Mouse (Mus musculus) heart, embryonic 14.5 days (tissue): ENCODE measurements around the gene Polg. TPM values are rescaled to one million over a fixed set of nuclear protein-coding genes. Genes with fewer than 3 reads are reported as not detected.

Source experiments
- ATAC-seq: fragments of 200-750 bp; cut with Nextera tagmentation; 2 replicates; pipeline ENCODE4 v1.8.0; 2017; ENCODE audit warnings: low read depth, moderate TSS enrichment; ENCODE audit not compliant: insufficient number of reproducible peaks, insufficient read depth, low FRiP score
- H3K27ac ChIP-seq, 2 experiments: fragments of 200-500 bp in 1 of 2; fragments of 300-500 bp in 1 of 2; sonication (generic) in 1 of 2; replicated peaks in 1 of 2; 2 replicates each; pipeline ENCODE4 v1.5.1; 2012 to 2014; ENCODE audit warnings: low read depth in 2 of 2, low read length in 2 of 2, control low read depth in 1 of 2, mild to moderate bottlenecking in 1 of 2, mixed read lengths in 1 of 2; ENCODE audit not compliant: control insufficient read depth in 1 of 2, insufficient read depth in 1 of 2
- H3K27me3 ChIP-seq: fragments of 300-500 bp; sonication (generic); 2 replicates; pipeline ENCODE4 v1.6.1; 2014; ENCODE audit warnings: mild to moderate bottlenecking, low read length, control low read depth; ENCODE audit not compliant: control insufficient read depth, insufficient read depth
- H3K36me3 ChIP-seq: fragments of 300-500 bp; sonication (generic); 2 replicates; pipeline ENCODE4 v1.6.1; 2014; ENCODE audit warnings: mild to moderate bottlenecking, control low read depth, low read length, mixed read lengths; ENCODE audit not compliant: control insufficient read depth, insufficient read depth
- H3K4me1 ChIP-seq, 2 experiments: fragments of 200-500 bp in 1 of 2; fragments of 300-500 bp in 1 of 2; sonication (generic) in 1 of 2; 2 replicates each; pipeline ENCODE4 v1.6.1; 2012 to 2014; ENCODE audit warnings: low read length in 2 of 2, control low read depth in 1 of 2, mixed read lengths in 1 of 2; ENCODE audit not compliant: control insufficient read depth in 2 of 2, insufficient read depth in 2 of 2
- H3K4me2 ChIP-seq: fragments of 300-500 bp; sonication (generic); 2 replicates; pipeline ENCODE4 v1.6.1; 2014; ENCODE audit warnings: mild to moderate bottlenecking, low read length
- H3K4me3 ChIP-seq, 2 experiments: fragments of 200-500 bp in 1 of 2; fragments of 300-500 bp in 1 of 2; sonication (generic) in 1 of 2; 2 replicates each; pipeline ENCODE4 v1.5.1; 2012 to 2014; ENCODE audit warnings: low read length in 2 of 2, mild to moderate bottlenecking in 2 of 2, control low read depth in 1 of 2, low read depth in 1 of 2, moderate library complexity in 1 of 2; ENCODE audit not compliant: control insufficient read depth in 1 of 2, insufficient read depth in 1 of 2
- H3K9ac ChIP-seq: fragments of 300-500 bp; sonication (generic); 2 replicates; pipeline ENCODE4 v1.6.1; 2014; ENCODE audit warnings: mild to moderate bottlenecking, low read length
- H3K9me3 ChIP-seq: fragments of 300-500 bp; sonication (generic); 2 replicates; pipeline ENCODE4 v1.6.1; 2016; ENCODE audit warnings: low read length, control low read depth; ENCODE audit not compliant: control insufficient read depth
- WGBS: fragments of 180-500 bp; shearing (Covaris S2); extraction: QIAGEN DNeasy Blood & Tissue Kit; methylation state at CpG from one replicate; pipeline ENCODE4 v1.1.7; 2014; 5-methylcytosine and 5-hydroxymethylcytosine counted together
- microRNA-seq: library from miRNA; unstranded; fragments of <30 nt; microRNA quantifications from one replicate; pipeline ENCODE4, GENCODE M21; 2016
- polyA plus RNA-seq: library from polyadenylated mRNA; unstranded; fragments of >200 nt; fragmentation: Nextera tagmentation; extraction: Ambion mirVana; gene quantifications from 2 replicates; pipeline ENCODE4 v1.2.1, GENCODE M21; 2014

Gene Polg
- polyA plus RNA-seq, 1 experiment from 2014 or later, result 31.0 TPM

GRCm38 (mm10) chr7:79414449-79415375 lies 51.5 kb downstream of the Polg start:
- H3K4me3 ChIP-seq, result no peak overlapping the region
- no peaks in the 10 kb centered on the region for H3K4me1 ChIP-seq
- H3K9me3 ChIP-seq, result no peaks in the 10 kb centered on the region
- no peak overlapping the region for H3K4me2 ChIP-seq
- no peaks in the 10 kb centered on the region for H3K27me3 ChIP-seq
- H3K27ac ChIP-seq, result no peak overlapping the region
- no peak overlapping the region for H3K9ac ChIP-seq
- WGBS, result 84% methylated on average over 18 of the region's 18 CpGs
- H3K36me3 ChIP-seq, result peaks cover 10% of the 10 kb centered on the region; the same call in 1 of the 2 replicates
- no peak for ATAC-seq

GRCm38 (mm10) chr7:79400296-79400695 lies 65.9 kb downstream of the Polg start:
- WGBS, result 77% methylated on average over 3 of the region's 3 CpGs
- no peaks in the 10 kb centered on the region for H3K27me3 ChIP-seq
- H3K9me3 ChIP-seq, result no peaks in the 10 kb centered on the region
- no peak for ATAC-seq
- no peak overlapping the region for H3K4me2 ChIP-seq
- no peaks in the 10 kb centered on the region for H3K4me1 ChIP-seq
- H3K36me3 ChIP-seq, result peaks cover 9% of the 10 kb centered on the region
- no peak overlapping the region for H3K27ac ChIP-seq
- no peak overlapping the region for H3K9ac ChIP-seq
- no peak overlapping the region for H3K4me3 ChIP-seq

GRCm38 (mm10) chr7:79398971-79399370 lies 67.2 kb downstream of the Polg start:
- 69% methylated on average over 12 of the region's 12 CpGs for WGBS
- Histone ChIP-seq H3K36me3 (peaks cover 6% of the 10 kb centered on the region; the same call in 1 of the 2 replicates), H3K4me3 (no peak overlapping the region), H3K4me1 (no peaks in the 10 kb centered on the region), H3K9me3 (no peaks in the 10 kb centered on the region), H3K9ac (no peak overlapping the region), H3K27me3 (no peaks in the 10 kb centered on the region), H3K4me2 (no peak overlapping the region), H3K27ac (no peak overlapping the region)
- ATAC-seq, result no peak

GRCm38 (mm10) chr7:79398426-79398825 lies 67.7 kb downstream of the Polg start:
- H3K9me3 ChIP-seq, result no peaks in the 10 kb centered on the region
- H3K9ac ChIP-seq, result no peak overlapping the region
- H3K27me3 ChIP-seq, result no peaks in the 10 kb centered on the region
- no peak overlapping the region for H3K4me2 ChIP-seq
- H3K4me3 ChIP-seq, result no peak overlapping the region
- H3K27ac ChIP-seq, result no peak overlapping the region
- 83% methylated on average over 8 of the region's 8 CpGs for WGBS
- H3K4me1 ChIP-seq, result no peaks in the 10 kb centered on the region
- no peak for ATAC-seq
- H3K36me3 ChIP-seq, result peaks cover 1% of the 10 kb centered on the region; the same call in 1 of the 2 replicates

GRCm38 (mm10) chr7:79397446-79397963 lies 68.7 kb downstream of the Polg start:
- Histone ChIP-seq H3K36me3 (no peaks in the 10 kb centered on the region; the same call in 1 of the 2 replicates), H3K27ac (no peak overlapping the region), H3K9me3 (no peaks in the 10 kb centered on the region), H3K4me3 (no peak overlapping the region), H3K9ac (no peak overlapping the region), H3K4me1 (peaks cover 2 to 5% of the 10 kb centered on the region in 2 experiments; a peak in 2 of 4 replicates), H3K4me2 (no peak overlapping the region), H3K27me3 (no peaks in the 10 kb centered on the region)
- 86% methylated on average over 10 of the region's 10 CpGs for WGBS
- no peak for ATAC-seq

Small RNAs within 50 kb of the gene (microRNA-seq; reads per million reads assigned to microRNA genes)
- not detected for gene Mir9-3

Other genes starting within 250 kb of the Polg start
- 4.2 and 5.0 TPM in 2 replicates for gene Abhd2, start 193.2 kb downstream of the Polg start, polyA plus RNA-seq
- not detected in 2 replicates for gene Rlbp1, start 79.3 kb downstream of the Polg start, polyA plus RNA-seq
- 8.9 and 9.2 TPM in 2 replicates for gene Fanci, start 74.4 kb downstream of the Polg start, polyA plus RNA-seq
- not detected in 2 replicates for gene Rhcg, start 151.3 kb upstream of the Polg start, polyA plus RNA-seq
- 5.1 and 5.3 TPM in 2 replicates for gene Ticrr, start 193.8 kb upstream of the Polg start, polyA plus RNA-seq
- gene Kif7, start 249.4 kb upstream of the Polg start, polyA plus RNA-seq, result 1.6 and 2.0 TPM in 2 replicates